Mouse (Mus musculus) neural tube, embryonic 10.5 days (tissue): ENCODE results near the gene Zbtb12.
"Not testable (repeated sequence)": the region's sequence is repeated elsewhere in the genome, so short reads cannot be mapped to it uniquely, and the experiment has no call there.

Source experiments
- DNase-seq: peaks from one replicate; pipeline ENCODE4 v3.0.0-alpha.2; 2017; ENCODE audit warnings: low spot score; ENCODE audit errors: extremely low spot score

Zbtb12 gene

GRCm38 (mm10) chr17:34900826-34901225 lies 21.5 kb downstream of the Zbtb12 start:
- DNase-seq = not testable (repeated sequence)

DNA sequence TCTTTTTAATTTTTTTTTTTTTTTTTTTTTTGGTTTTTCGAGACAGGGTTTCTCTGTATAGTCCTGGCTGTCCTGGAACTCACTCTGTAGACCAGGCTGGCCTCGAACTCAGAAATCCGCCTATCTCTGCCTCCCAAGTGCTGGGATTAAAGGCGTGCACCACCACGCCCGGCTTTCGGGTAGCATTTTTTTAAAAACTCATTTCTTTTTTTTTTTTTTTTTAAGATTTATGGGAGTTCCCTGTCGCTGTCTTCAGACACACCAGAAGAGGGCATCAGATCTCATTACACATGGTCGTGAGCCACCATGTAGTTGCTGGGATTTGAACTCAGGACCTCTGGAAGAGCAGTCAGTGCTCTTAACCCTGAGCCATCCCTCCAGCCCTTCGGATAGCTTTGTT lies 22.7 kb downstream of the Zbtb12 start:
- not testable (repeated sequence) for DNase-seq

GRCm38 (mm10) chr17:34902895-34903294 lies 23.6 kb downstream of the Zbtb12 start:
- no peak for DNase-seq

- DNase-seq = no peak
Measured at GRCm38 (mm10) chr17:34910982-34911381, 31.7 kb downstream of the Zbtb12 start.

- peak; percentile 77 for DNase-seq
Measured at GRCm38 (mm10) chr17:34911945-34912351, 32.7 kb downstream of the Zbtb12 start.

GRCm38 (mm10) chr17:34913930-34914665 lies 34.8 kb downstream of the Zbtb12 start, which contains the start of gene Slc44a4:
Gene Slc44a4 (plus strand): TSS chr17:34914466.
- no peak for DNase-seq

DNA sequence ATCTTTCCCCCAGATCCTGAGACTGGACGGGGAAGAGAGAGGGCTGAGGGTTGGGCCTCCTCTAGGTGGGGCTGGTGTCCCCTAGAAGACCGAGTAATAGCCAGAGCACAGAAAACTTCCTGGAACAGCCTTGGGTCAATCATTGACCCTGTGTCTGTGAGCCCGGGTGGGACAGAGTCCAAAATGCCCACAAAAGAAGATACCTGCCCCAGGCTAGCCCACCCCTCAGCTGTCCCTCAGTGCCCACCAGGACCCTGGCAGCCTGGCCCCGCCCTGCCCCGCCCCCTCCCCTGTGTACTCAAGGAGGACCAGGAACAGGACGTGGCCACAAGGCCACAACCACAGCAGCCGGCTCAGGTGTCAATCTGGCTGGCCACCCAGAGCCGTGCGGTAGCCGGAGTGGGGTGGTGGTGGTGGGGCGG lies 36.1 kb downstream of the Zbtb12 start:
- DNase-seq = no peak

- no peak for DNase-seq
Measured at GRCm38 (mm10) chr17:34916316-34916715, 37.0 kb downstream of the Zbtb12 start.

DNA sequence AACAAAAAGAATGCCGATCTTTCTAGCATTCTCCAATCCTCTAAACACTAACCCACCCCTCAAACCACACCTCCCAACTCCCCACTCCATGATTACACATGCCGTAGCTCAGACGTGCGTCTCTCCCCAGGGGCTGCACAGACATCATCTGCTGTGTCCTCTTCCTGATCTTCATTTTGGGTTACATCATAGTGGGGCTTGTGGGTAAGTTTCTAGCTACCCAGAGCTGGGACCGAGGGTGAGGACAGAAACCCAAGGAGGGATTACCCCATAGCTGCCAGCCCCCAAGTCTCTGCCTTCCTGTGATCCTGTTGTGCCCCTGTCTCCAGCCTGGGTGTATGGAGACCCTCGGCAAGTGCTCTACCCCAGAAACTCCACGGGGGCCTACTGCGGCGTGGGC lies 37.9 kb downstream of the Zbtb12 start:
- DNase-seq = no peak

GRCm38 (mm10) chr17:34922939-34923338 lies 43.7 kb downstream of the Zbtb12 start:
- no peak for DNase-seq

- no peak for DNase-seq
Measured at GRCm38 (mm10) chr17:34924258-34924657, 45.0 kb downstream of the Zbtb12 start.

DNA sequence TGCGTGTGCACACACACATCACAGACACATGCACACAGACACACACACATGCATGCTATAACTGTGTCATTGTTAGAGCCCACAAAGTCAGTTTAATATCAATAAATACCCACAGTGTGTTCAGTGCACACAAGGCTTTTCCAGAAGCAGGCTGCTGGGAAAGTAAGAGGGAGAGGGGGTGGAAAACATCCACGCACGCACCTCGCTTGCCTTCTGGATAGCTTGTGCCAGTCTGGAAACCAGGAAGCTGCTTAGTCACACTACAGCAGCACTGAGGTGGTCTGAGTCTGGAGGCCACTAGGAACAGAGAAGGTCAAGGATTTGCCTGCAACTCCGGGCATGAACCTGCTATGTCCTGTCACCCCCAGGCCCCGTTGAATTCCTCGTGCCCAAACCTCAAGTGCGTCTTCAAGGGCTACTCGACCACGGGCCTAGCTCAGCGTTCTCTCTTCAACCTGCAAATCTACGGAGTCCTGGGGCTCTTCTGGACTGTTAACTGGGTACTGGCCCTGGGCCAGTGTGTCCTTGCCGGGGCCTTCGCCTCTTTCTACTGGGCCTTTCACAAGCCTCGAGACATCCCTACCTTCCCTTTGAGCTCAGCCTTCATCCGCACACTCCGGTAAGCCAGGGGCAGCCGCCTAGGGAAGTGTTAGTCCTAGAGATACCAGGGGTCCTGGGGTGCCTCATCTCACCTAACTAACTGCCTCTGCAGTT lies 48.2 kb downstream of the Zbtb12 start:
- no peak for DNase-seq

GRCm38 (mm10) chr17:34928841-34929240 lies 49.6 kb downstream of the Zbtb12 start:
- no peak for DNase-seq

- DNase-seq = peak; percentile 94
Measured at GRCm38 (mm10) chr17:34931061-34931734, 51.9 kb downstream of the Zbtb12 start, which contains the start of gene Neu1. Gene Neu1 (plus strand): TSS chr17:34931253.

DNA sequence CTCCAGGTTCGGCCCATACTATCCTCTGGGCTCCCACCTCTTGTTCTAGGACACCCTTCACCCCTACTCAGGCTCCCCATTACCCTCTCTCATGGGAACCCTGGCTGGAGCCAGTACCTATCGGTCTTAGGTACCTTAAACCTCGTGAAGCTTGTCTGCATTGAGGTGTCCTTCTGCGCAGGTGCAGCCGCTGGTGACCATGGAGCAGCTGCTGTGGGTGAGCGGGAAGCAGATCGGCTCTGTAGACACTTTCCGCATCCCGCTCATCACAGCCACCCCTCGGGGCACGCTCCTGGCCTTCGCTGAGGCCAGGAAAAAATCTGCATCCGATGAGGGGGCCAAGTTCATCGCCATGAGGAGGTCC lies 52.4 kb downstream of the Zbtb12 start:
- DNase-seq = no peak

DNA sequence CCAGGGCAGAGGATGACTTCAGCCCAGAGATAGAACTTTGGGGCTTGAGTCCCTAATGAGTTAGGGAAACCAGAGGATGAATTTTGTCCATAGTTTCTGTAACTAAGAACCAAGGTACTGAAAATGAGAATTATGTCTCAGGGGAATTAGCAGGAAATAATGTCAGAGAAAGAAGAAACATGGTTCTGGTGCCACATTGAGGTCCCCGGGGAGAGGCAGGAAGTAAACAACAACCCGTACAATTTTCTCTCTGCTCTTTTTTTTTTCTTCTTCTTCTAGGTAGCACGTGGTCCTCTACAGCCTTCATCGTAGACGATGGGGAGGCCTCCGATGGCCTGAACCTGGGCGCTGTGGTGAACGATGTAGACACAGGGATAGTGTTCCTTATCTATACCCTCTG lies 53.0 kb downstream of the Zbtb12 start:
- DNase-seq = no peak

DNA sequence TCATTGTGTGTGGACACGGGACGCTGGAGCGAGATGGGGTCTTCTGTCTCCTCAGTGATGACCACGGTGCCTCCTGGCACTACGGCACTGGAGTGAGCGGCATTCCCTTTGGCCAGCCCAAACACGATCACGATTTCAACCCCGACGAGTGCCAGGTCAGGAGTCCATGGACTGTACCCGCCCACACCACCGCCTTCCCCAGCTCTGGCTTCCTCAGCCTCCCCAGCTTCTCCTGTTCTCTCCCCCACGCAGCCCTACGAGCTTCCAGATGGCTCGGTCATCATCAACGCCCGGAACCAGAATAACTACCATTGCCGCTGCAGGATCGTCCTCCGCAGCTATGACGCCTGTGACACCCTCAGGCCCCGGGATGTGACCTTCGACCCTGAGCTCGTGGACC lies 54.7 kb downstream of the Zbtb12 start:
- no peak for DNase-seq

- no peak for DNase-seq
Measured at GRCm38 (mm10) chr17:34934830-34935229, 55.5 kb downstream of the Zbtb12 start.

GRCm38 (mm10) chr17:34937960-34938505 lies 58.8 kb downstream of the Zbtb12 start:
- DNase-seq = no peak

- DNase-seq = peak; percentile 49
Measured at GRCm38 (mm10) chr17:34941344-34942041, 62.2 kb downstream of the Zbtb12 start.

DNA sequence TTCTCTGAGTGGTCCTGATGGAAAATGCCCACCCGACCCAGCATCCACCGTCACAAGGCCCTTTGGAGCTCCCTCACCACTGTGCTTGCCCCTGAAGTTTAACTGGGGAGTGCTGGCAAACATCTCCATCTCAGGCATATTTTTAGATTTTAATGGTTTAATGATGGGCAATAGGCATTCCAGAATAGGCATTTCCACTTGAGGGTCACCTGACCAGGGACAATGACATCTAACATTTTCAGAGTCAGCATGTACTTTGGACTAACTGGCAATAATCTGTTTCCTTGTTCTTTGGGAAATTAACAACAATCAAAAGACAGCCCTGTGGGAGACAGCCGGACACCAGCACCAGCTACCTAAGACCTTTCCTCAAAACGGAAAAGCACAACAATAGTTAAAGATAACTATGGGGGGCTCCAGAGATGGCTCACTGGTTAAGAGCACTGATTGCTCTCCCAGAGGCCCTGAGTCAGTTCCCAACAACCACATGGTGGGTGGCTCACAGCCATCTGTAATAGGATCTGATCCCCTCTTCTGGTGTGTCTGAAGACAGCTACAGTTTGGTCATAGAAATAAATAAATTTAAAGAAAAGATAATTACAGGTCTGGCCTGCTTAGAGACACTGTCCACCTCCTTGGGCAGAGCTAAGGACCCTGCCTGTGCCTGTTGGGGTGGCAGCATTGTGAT lies 64.0 kb downstream of the Zbtb12 start:
- no peak for DNase-seq
